Mouse (Mus musculus): ENCODE results near the gene Vav3.
A peak's percentile ranks its signal among the peaks of the same experiment; 100 is the strongest.

Vav3 gene

GRCm38 (mm10) chr3:109340274-109341070 is at the start of gene Vav3:
Vav3 (plus strand) TSS chr3:109340653.
- peak; percentile 59 to 78 for DNase-seq

GRCm38 (mm10) chr3:109298857-109299256 is 41.6 kb upstream of the Vav3 start:
- no peak for DNase-seq

- DNase-seq, result no peak
Observed at GRCm38 (mm10) chr3:109299303-109300074, 41.0 kb upstream of the Vav3 start.

GRCm38 (mm10) chr3:109302059-109302458 is 38.4 kb upstream of the Vav3 start:
- DNase-seq, result no peak

- peak; percentile 63 to 81 for DNase-seq
Observed at GRCm38 (mm10) chr3:109307406-109307805, 33.0 kb upstream of the Vav3 start.

- no peak for DNase-seq
Observed at GRCm38 (mm10) chr3:109308468-109308867, 32.0 kb upstream of the Vav3 start.

GRCm38 (mm10) chr3:109309317-109310265 is 30.9 kb upstream of the Vav3 start:
- DNase-seq, result peak; percentile 62 to 75

GRCm38 (mm10) chr3:109311172-109311824 is 29.2 kb upstream of the Vav3 start:
- DNase-seq, result no peak

GRCm38 (mm10) chr3:109311875-109312274 is 28.6 kb upstream of the Vav3 start:
- DNase-seq, result no peak

- DNase-seq, result no peak
Observed at GRCm38 (mm10) chr3:109313501-109313900, 27.0 kb upstream of the Vav3 start.

GRCm38 (mm10) chr3:109322225-109322624 is 18.2 kb upstream of the Vav3 start:
- no peak for DNase-seq

GRCm38 (mm10) chr3:109323447-109324300 is 16.8 kb upstream of the Vav3 start:
- DNase-seq, result no peak

GRCm38 (mm10) chr3:109327128-109327527 is 13.3 kb upstream of the Vav3 start:
- no peak for DNase-seq

GRCm38 (mm10) chr3:109332755-109333154 is 7.7 kb upstream of the Vav3 start:
- DNase-seq, result no peak

- no peak for DNase-seq
Observed at GRCm38 (mm10) chr3:109335470-109335869, 5.0 kb upstream of the Vav3 start.

- DNase-seq, result peak in 1 of 2 experiments; percentile 8
Observed at GRCm38 (mm10) chr3:109339290-109339689, 1.2 kb upstream of the Vav3 start.

- peak; percentile 68 to 69 for DNase-seq
Observed at GRCm38 (mm10) chr3:109339941-109340273, 546 bp upstream of the Vav3 start.

GRCm38 (mm10) chr3:109341071-109341480 is 623 bp downstream of the Vav3 start:
- DNase-seq, result no peak

- DNase-seq, result peak; percentile 43 to 69
Observed at GRCm38 (mm10) chr3:109341631-109342030, 1.2 kb downstream of the Vav3 start.

GRCm38 (mm10) chr3:109351956-109352684 is 11.7 kb downstream of the Vav3 start:
- peak in 1 of 2 experiments; percentile 10 for DNase-seq

GRCm38 (mm10) chr3:109352690-109353089 is 12.2 kb downstream of the Vav3 start:
- DNase-seq, result no peak

Data from kidney, postnatal 25 days (tissue).